Mouse (Mus musculus): ENCODE results near the gene Irgq.

Gene Irgq

GRCm38 (mm10) chr7:24546634-24547389 is 16.3 kb downstream of the Irgq start:
- peak; percentile 92 for DNase-seq (ENCODE audit: low read depth, low spot score)

- no peak for DNase-seq (ENCODE audit: low read depth, low spot score)
Measured at GRCm38 (mm10) chr7:24547534-24548036, 17.1 kb downstream of the Irgq start.

- no peak for DNase-seq (ENCODE audit: low read depth, low spot score)
Measured at GRCm38 (mm10) chr7:24551985-24552759, 21.7 kb downstream of the Irgq start.

GRCm38 (mm10) chr7:24555786-24556185 is 25.3 kb downstream of the Irgq start:
- no peak for DNase-seq (ENCODE audit: low read depth, low spot score)

GRCm38 (mm10) chr7:24561450-24561849 is 31.0 kb downstream of the Irgq start:
- DNase-seq (ENCODE audit: low read depth, low spot score) = no peak

GRCm38 (mm10) chr7:24563191-24563836 is 32.8 kb downstream of the Irgq start:
- no peak for DNase-seq (ENCODE audit: low read depth, low spot score)

- DNase-seq (ENCODE audit: low read depth, low spot score) = no peak
Measured at GRCm38 (mm10) chr7:24563837-24564206, 33.3 kb downstream of the Irgq start.

GRCm38 (mm10) chr7:24564607-24565265 is 34.2 kb downstream of the Irgq start:
- DNase-seq (ENCODE audit: low read depth, low spot score) = peak; percentile 42

GRCm38 (mm10) chr7:24565627-24566026 is 35.1 kb downstream of the Irgq start:
- DNase-seq (ENCODE audit: low read depth, low spot score) = no peak

GRCm38 (mm10) chr7:24566206-24566605 is 35.7 kb downstream of the Irgq start:
- no peak for DNase-seq (ENCODE audit: low read depth, low spot score)

GRCm38 (mm10) chr7:24568512-24568911 is 38.0 kb downstream of the Irgq start:
- DNase-seq (ENCODE audit: low read depth, low spot score) = no peak

GRCm38 (mm10) chr7:24571071-24571470 is 40.6 kb downstream of the Irgq start:
- no peak for DNase-seq (ENCODE audit: low read depth, low spot score)

GRCm38 (mm10) chr7:24572455-24572854 is 42.0 kb downstream of the Irgq start:
- no peak for DNase-seq (ENCODE audit: low read depth, low spot score)

- no peak for DNase-seq (ENCODE audit: low read depth, low spot score)
Measured at GRCm38 (mm10) chr7:24574224-24574796, 43.8 kb downstream of the Irgq start.

GRCm38 (mm10) chr7:24577811-24578210 is 47.3 kb downstream of the Irgq start:
- no peak for DNase-seq (ENCODE audit: low read depth, low spot score)

GRCm38 (mm10) chr7:24584876-24585275 is 54.4 kb downstream of the Irgq start:
- DNase-seq (ENCODE audit: low read depth, low spot score) = no peak

GRCm38 (mm10) chr7:24585995-24586394 is 55.5 kb downstream of the Irgq start:
- no peak for DNase-seq (ENCODE audit: low read depth, low spot score)

GRCm38 (mm10) chr7:24586828-24587227 is 56.3 kb downstream of the Irgq start:
- DNase-seq (ENCODE audit: low read depth, low spot score) = no peak

- no peak for DNase-seq (ENCODE audit: low read depth, low spot score)
Measured at GRCm38 (mm10) chr7:24587330-24588105, 57.0 kb downstream of the Irgq start, which contains the start of the genes Ethe1 and Zfp575. Gene Ethe1 (plus strand): TSS chr7:24587543. Gene Zfp575 (minus strand): TSS chr7:24587641.

Data from WW6 (cell line).